Mouse (Mus musculus): ENCODE data around the gene Usp49.
"Not testable (repeated sequence)": the region's sequence is repeated elsewhere in the genome, so short reads cannot be mapped to it uniquely, and the experiment has no call there.

The Usp49 gene

GRCm38 (mm10) chr17:47606220-47606619 is 24.3 kb upstream of the Usp49 start:
- ATAC-seq (ENCODE audit: insufficient number of reproducible peaks, low FRiP score, low TSS enrichment), result no peak

- no peak for ATAC-seq (ENCODE audit: insufficient number of reproducible peaks, low FRiP score, low TSS enrichment)
These were observed 21.3 kb upstream of the Usp49 start for GRCm38 (mm10) chr17:47609182-47609581.

- peak; percentile 95 for ATAC-seq (ENCODE audit: insufficient number of reproducible peaks, low FRiP score, low TSS enrichment)
These were observed 19.4 kb upstream of the Usp49 start, which contains the start of the genes Bysl, Med20 and Gm20517 for GRCm38 (mm10) chr17:47610849-47611660. Gene Bysl (minus strand): TSS chr17:47611492. Gene Med20 (plus strand): TSS chr17:47611582. Gene Gm20517 (plus strand): TSS chr17:47611589.

DNA sequence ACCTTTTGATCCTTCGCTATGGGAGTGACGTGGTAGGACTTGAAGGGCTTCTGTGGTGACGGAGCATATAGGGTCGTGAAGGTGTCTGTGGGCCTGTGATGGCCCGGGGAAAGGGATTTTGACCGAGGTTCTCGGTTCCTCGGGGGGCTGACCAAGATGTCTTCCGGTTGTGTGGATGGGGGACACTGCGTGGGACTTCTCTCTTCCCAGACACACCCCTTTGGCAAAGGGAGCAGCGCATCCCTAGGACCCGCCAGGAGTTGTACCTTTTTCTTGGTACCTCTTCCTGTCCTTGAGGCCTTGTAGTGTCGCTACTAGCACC is 18.9 kb upstream of the Usp49 start:
- no peak for ATAC-seq (ENCODE audit: insufficient number of reproducible peaks, low FRiP score, low TSS enrichment)

- ATAC-seq (ENCODE audit: insufficient number of reproducible peaks, low FRiP score, low TSS enrichment), result no peak
These were observed 16.5 kb upstream of the Usp49 start for GRCm38 (mm10) chr17:47614018-47614417.

GRCm38 (mm10) chr17:47616119-47616518 is 14.4 kb upstream of the Usp49 start:
- no peak for ATAC-seq (ENCODE audit: insufficient number of reproducible peaks, low FRiP score, low TSS enrichment)

- no peak for ATAC-seq (ENCODE audit: insufficient number of reproducible peaks, low FRiP score, low TSS enrichment)
These were observed 13.8 kb upstream of the Usp49 start for GRCm38 (mm10) chr17:47616652-47617051.

DNA sequence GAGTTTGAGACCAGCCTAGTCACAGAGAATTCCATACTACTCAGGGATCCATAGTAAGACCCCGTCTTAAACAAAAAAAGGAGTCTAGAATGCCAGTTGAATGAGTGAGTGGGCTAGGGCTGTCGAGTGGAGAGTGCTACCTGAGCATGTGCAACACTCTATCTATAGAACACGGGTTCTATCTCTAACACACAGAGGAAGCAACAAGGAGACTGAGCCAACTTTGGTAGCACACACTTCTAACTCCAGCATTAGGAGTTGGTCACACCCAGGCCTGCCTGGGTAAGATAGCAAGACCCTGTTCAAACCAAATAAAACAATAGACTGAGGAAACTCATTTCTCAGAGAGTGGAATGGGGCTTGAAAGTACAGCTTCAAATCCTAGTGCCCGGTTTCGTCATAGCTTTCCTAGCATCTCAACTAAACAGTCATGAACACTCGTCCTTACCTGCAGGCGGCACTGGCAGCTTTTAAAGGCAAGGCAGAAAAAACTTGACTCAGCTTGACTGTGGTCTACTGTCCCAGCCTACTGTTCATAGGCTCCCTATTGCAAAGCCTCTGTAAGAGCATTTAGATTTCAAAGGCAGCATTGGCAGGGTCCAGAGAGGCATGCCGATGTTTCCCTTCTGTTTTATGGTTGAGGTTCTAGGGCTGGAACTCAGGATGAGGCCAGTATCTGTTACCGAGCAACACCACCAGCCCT is 12.7 kb upstream of the Usp49 start:
- no peak for ATAC-seq (ENCODE audit: insufficient number of reproducible peaks, low FRiP score, low TSS enrichment)

GRCm38 (mm10) chr17:47618556-47619311 is 11.8 kb upstream of the Usp49 start:
- ATAC-seq (ENCODE audit: insufficient number of reproducible peaks, low FRiP score, low TSS enrichment), result no peak

DNA sequence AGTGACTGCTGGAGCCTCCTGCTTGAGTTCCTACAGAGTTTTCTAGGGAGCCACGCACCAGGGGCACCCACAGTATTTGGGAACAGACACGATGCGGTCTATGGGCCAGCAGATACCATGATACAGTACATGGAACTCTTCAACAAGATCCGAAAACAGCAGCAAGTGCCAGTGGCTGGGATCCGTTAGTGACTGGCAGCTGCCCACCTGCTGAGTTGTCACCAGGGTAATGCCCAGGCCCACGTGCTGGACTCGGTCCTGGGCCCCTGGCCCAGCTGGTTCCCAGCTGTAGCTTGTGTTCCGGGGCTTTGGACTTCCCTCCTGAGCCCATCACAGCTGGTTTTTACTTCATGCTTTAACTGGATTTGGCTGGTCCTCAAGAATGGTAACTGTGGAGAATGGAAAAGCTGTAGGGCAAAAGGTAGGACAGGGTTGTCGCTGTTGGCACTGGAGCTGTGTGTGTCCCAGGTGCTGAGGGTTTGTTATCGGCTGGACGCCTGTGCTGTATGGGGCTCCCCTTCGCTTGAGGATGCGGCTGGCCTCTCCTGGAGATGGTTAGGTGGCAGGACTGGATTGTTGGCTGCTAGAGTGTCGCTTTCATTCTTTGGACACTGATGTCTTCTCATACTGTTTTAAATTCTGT is 7.5 kb upstream of the Usp49 start:
- no peak for ATAC-seq (ENCODE audit: insufficient number of reproducible peaks, low FRiP score, low TSS enrichment)

DNA sequence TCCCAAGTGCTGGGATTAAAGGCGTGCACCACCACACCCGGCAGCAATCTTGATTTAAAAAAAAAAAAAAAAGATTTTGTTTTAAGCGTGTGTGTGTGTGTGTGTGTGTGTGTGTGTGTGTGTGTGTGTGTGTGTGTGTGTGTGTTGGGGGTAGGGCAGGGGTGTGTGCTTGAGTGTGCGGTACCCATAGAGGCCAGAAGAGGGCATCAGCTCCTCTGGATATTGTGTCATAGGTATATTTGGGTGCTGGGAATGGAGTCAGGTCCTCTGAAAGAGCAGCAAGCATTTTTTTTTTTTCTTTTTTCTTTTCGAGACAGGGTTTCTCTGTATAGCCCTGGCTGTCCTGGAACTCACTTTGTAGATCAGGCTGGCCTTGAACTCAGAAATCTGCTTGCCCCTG is 5.9 kb upstream of the Usp49 start:
- not testable (repeated sequence) for ATAC-seq (ENCODE audit: insufficient number of reproducible peaks, low FRiP score, low TSS enrichment)

DNA sequence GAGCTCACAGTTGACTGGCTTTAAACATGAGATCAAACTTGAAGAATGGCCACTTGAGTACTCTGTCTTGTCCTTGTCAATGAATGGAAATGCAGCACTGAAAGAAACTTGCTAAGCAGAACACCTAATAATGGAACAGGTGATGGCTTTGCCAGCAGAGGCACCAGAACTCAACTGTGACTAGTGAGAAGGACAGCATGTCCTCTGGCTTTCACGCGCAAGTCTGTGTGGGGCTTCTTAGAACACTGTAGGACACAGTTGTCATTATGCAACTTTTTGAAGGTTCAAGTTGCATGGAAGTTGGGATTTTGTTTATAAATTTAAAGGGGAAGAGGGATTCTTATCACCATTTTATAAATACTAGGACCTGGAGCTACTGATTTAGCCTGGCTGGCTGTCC is 5.4 kb upstream of the Usp49 start:
- no peak for ATAC-seq (ENCODE audit: insufficient number of reproducible peaks, low FRiP score, low TSS enrichment)

DNA sequence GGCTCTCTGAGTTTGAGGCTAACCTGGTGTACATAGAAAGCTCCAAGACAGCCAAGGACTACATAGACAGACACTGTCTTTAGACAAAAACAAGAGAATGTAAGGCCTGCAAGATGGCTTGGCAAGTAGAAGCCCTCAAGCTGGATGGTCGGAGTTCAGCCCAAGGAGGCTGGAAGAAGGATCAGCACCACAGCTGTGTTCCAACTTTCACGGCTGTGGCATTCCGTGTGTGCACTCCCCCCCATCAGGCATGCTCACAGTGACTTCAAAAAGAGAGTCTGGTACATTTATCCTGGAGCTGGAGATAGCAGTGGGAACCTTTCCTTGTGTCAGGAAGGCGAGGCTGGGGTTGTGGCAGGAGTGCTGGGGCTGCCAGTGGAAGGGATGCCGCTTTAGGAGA is 4.5 kb upstream of the Usp49 start:
- no peak for ATAC-seq (ENCODE audit: insufficient number of reproducible peaks, low FRiP score, low TSS enrichment)

- ATAC-seq (ENCODE audit: insufficient number of reproducible peaks, low FRiP score, low TSS enrichment), result no peak
These were observed 2.7 kb upstream of the Usp49 start for GRCm38 (mm10) chr17:47627791-47628190.

DNA sequence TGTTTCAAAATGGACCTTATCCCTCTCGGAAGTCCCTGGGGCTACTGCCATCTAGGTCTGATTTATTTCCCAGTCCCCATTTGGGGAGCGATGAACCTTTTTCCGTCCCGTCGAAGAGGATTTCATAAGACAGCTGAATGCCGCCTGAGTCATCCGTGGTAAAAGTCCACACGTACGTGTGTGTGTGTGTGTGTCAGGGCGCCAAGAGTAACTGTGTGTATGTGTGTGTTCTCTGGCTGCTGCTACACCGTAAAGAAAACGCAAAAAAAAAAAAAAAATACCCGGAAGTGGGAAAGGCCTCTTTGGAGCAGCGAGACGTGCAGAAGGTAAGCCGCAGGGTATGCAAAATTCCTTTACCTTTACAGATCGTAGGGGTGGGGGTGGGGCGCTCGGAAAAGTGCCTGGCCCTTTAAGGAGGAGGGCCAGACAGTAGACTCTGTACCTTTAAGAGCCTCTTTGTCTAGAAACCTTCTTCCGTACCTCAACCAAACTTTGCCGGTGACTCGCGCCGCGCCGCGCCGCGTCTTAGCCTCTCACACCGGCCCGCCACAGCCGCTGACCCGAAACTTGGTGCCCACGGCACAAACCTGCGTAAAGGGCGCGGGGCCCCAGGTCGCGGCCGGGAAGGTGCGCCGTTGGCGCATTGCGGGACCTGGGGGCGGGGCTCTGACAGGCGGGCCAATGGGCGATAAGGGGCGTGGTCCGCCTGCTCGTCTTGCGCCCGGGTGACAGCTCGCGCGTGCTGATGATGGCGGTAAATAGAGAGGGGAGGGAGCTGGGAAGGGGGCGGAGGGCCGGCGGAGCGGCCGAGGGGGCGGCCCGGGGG is 1.4 kb upstream of the Usp49 start:
- peak; percentile 91 for ATAC-seq (ENCODE audit: insufficient number of reproducible peaks, low FRiP score, low TSS enrichment)

DNA sequence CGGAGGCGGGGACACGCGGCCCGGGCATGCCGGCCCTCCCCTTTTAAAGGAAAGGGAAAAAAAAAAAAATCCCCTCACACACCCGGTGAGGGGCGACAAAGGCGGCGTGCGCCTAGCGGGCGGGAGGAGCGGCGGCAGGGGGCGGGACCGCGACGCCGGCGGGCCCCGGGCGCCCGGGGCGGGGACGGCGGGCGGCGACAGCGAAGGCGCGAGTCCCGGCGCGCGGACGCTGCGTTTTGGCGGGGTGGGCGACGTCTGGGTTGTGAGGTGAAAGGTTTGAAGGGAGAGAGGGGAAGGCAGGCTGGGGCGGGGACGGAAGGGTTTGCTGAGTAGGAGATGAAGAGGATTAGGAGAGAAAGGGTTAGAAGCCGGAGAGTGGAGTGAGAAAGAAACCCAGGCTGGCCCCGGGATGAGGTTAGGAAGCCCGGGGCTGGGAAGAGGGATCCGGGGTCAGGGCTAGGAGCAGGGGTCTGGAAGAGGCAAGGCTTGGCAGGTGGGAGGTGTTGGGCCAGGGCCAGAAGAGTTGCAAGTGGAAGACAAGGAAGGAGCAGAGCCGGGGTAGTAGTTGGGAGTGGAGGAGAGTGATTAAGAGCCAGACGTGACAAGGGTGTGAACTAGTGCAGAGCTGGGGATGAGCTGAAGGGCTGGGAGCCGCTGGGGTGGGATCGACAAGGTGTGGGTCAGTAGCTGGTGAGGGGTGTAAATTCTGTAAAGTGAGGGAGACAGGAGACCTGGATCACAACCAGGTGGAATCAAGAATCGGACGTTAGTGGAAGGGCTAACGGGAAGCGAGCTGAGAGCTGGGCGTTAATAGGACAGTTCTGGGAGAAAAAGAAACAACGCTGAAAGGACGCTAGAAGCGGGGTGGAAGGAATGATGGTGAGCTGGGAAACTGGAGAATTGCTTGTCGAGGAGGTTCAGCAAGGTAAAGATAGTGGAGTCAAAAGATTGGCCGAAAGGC is 493 bp upstream of the Usp49 start:
- ATAC-seq (ENCODE audit: insufficient number of reproducible peaks, low FRiP score, low TSS enrichment), result peak; percentile 47

GRCm38 (mm10) chr17:47632181-47632840 is 1.8 kb downstream of the Usp49 start:
- ATAC-seq (ENCODE audit: insufficient number of reproducible peaks, low FRiP score, low TSS enrichment), result no peak

Measured in cerebellum, adult (tissue).